Mouse (Mus musculus): ENCODE measurements around the gene Parm1.

DNA sequence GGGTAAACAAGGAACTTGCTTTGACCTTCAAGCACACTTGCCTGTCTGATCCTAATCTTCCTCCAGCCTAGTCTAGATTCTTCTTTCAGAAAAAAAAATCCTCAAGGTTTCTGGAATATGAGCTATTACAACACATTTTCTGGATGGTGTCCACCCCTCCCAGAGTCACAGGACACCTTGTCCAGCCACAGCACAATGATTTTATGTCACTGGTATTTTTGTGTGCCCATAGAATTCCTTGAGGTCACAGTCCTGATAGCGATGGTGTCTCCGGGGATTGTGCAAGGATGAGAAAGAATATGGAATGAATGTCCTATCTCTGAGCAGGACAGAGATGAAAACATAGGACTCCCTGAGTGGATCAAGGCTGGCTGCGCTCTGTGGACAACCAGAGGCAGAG, 48.0 kb downstream of the Parm1 start:
- no peak for TF ChIP-seq CTCF (conservative IDR thresholded peaks at IDR 0.05; ENCODE audit: insufficient read depth, insufficient read length, low read depth, low read length)
- no peak for TF ChIP-seq POLR2A (IDR thresholded peaks at IDR 0.05; ENCODE audit: low read depth, low read length)

Data from kidney, adult 2 months (tissue).